Mouse (Mus musculus) heart, embryonic 14.5 days (tissue): ENCODE results near the gene Zfyve26. TPM values are rescaled to one million over a fixed set of nuclear protein-coding genes. Genes with fewer than 3 reads are reported as not detected.
A peak's percentile ranks its signal among the peaks of the same experiment; 100 is the strongest.

Experiments used
- ATAC-seq: fragments of 200-750 bp; cut with Nextera tagmentation; 2 replicates; pipeline ENCODE4 v1.8.0; 2017; ENCODE audit warnings: low read depth, moderate TSS enrichment; ENCODE audit not compliant: insufficient number of reproducible peaks, insufficient read depth, low FRiP score
- H3K27ac ChIP-seq, 2 experiments: fragments of 200-500 bp in 1 of 2; fragments of 300-500 bp in 1 of 2; sonication (generic) in 1 of 2; replicated peaks in 1 of 2; 2 replicates each; pipeline ENCODE4 v1.5.1; 2012 to 2014; ENCODE audit warnings: low read depth in 2 of 2, low read length in 2 of 2, control low read depth in 1 of 2, mild to moderate bottlenecking in 1 of 2, mixed read lengths in 1 of 2; ENCODE audit not compliant: control insufficient read depth in 1 of 2, insufficient read depth in 1 of 2
- H3K27me3 ChIP-seq: fragments of 300-500 bp; sonication (generic); 2 replicates; pipeline ENCODE4 v1.6.1; 2014; ENCODE audit warnings: mild to moderate bottlenecking, low read length, control low read depth; ENCODE audit not compliant: control insufficient read depth, insufficient read depth
- H3K36me3 ChIP-seq: fragments of 300-500 bp; sonication (generic); 2 replicates; pipeline ENCODE4 v1.6.1; 2014; ENCODE audit warnings: mild to moderate bottlenecking, control low read depth, low read length, mixed read lengths; ENCODE audit not compliant: control insufficient read depth, insufficient read depth
- H3K4me1 ChIP-seq, 2 experiments: fragments of 200-500 bp in 1 of 2; fragments of 300-500 bp in 1 of 2; sonication (generic) in 1 of 2; 2 replicates each; pipeline ENCODE4 v1.6.1; 2012 to 2014; ENCODE audit warnings: low read length in 2 of 2, control low read depth in 1 of 2, mixed read lengths in 1 of 2; ENCODE audit not compliant: control insufficient read depth in 2 of 2, insufficient read depth in 2 of 2
- H3K4me2 ChIP-seq: fragments of 300-500 bp; sonication (generic); 2 replicates; pipeline ENCODE4 v1.6.1; 2014; ENCODE audit warnings: mild to moderate bottlenecking, low read length
- H3K4me3 ChIP-seq, 2 experiments: fragments of 200-500 bp in 1 of 2; fragments of 300-500 bp in 1 of 2; sonication (generic) in 1 of 2; 2 replicates each; pipeline ENCODE4 v1.5.1; 2012 to 2014; ENCODE audit warnings: low read length in 2 of 2, mild to moderate bottlenecking in 2 of 2, control low read depth in 1 of 2, low read depth in 1 of 2, moderate library complexity in 1 of 2; ENCODE audit not compliant: control insufficient read depth in 1 of 2, insufficient read depth in 1 of 2
- H3K9ac ChIP-seq: fragments of 300-500 bp; sonication (generic); 2 replicates; pipeline ENCODE4 v1.6.1; 2014; ENCODE audit warnings: mild to moderate bottlenecking, low read length
- H3K9me3 ChIP-seq: fragments of 300-500 bp; sonication (generic); 2 replicates; pipeline ENCODE4 v1.6.1; 2016; ENCODE audit warnings: low read length, control low read depth; ENCODE audit not compliant: control insufficient read depth
- WGBS: fragments of 180-500 bp; shearing (Covaris S2); extraction: QIAGEN DNeasy Blood & Tissue Kit; methylation state at CpG from one replicate; pipeline ENCODE4 v1.1.7; 2014; 5-methylcytosine and 5-hydroxymethylcytosine counted together
- polyA plus RNA-seq: library from polyadenylated mRNA; unstranded; fragments of >200 nt; fragmentation: Nextera tagmentation; extraction: Ambion mirVana; gene quantifications from 2 replicates; pipeline ENCODE4 v1.2.1, GENCODE M21; 2014

The Zfyve26 gene
- polyA plus RNA-seq, result 11.1 and 11.2 TPM in 2 replicates

DNA sequence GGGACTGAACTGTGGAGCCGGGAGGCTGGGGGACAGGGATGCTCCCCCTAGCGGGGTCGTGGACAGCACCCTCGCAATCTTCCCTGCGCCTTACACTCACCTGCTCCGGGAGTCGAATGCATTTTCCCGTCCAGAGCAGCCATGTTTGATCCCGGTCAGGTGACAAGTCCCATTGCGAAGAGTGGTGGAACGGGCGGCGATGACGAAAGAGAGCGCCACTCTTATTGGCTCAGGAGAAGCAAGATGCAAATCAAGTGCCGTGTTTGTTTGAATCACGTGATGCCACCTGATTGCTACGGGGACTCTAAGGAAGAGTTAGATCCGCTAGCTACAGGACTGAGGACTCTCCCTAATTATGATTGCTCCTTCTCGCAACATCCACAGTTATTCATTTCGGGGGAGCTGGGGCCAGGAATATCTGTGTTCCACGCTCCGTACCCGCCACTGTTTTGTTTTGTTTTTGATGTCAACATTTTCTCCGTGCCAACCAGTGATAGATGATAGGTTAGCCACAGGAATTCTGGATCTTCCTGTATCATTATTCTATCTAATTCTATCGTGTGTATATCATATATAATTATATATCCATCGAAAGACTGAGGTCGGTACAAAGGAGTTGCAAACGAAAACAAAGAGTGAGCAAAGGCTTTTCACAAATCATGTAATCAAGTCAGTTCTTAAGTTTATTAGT lies at the start of gene Zfyve26:
Gene Zfyve26, minus strand, starts transcription at position 179 of the 691 bp plus-strand sequence.
- under 1% methylated on average over 29 of the region's 29 CpGs for WGBS
- no peaks in the 10 kb centered on the region for H3K27me3 ChIP-seq
- peaks cover 20% of the 10 kb centered on the region for H3K36me3 ChIP-seq
- H3K9me3 ChIP-seq, result no peaks in the 10 kb centered on the region
- ATAC-seq, result peak; percentile 92
- peak within 1 kb of the TSS; percentile 57 to 97 for H3K4me3 ChIP-seq
- peak within 1 kb of the TSS; percentile 56 to 84 for H3K27ac ChIP-seq
- peak within 1 kb of the TSS; percentile 92 for H3K4me2 ChIP-seq
- peak within 1 kb of the TSS; percentile 71 for H3K9ac ChIP-seq
- peaks cover 0 to 19% of the 10 kb centered on the region in 2 experiments; a peak in 2 of 4 replicates for H3K4me1 ChIP-seq

DNA sequence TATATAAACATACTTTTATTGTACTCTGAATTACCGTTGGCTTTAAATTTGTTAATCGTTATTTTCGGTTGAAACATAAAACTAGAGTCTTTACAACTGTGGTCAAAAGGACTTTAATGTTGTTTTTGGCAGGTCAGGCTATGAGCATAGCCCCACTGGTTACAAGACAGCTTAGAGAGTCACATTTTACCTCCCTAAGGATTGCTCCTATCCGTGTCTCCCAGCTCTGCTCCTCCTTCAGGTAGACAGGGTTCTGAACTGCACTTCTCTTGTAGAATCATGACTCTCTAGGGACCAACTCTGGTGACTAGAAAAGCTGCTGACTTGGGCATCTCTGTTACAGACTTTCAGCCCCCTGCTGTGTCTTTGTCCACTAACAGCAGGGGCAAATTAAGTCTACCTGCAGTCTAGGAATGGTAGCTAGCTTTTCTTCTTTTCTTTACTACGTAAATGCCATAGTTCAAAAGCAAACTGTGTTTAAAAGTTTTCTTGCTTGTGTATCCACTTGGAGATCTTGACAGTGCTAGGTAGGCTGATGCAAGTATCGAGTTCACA lies 45.3 kb upstream of the Zfyve26 start:
- H3K4me2 ChIP-seq, result no peak overlapping the region
- H3K27ac ChIP-seq, result no peak overlapping the region
- WGBS, result 79% methylated on average over 6 of the region's 6 CpGs
- H3K4me1 ChIP-seq, result no peaks in the 10 kb centered on the region
- H3K27me3 ChIP-seq, result no peaks in the 10 kb centered on the region
- H3K9me3 ChIP-seq, result no peaks in the 10 kb centered on the region
- no peak for ATAC-seq
- no peaks in the 10 kb centered on the region for H3K36me3 ChIP-seq
- no peak overlapping the region for H3K4me3 ChIP-seq
- no peak overlapping the region for H3K9ac ChIP-seq

DNA sequence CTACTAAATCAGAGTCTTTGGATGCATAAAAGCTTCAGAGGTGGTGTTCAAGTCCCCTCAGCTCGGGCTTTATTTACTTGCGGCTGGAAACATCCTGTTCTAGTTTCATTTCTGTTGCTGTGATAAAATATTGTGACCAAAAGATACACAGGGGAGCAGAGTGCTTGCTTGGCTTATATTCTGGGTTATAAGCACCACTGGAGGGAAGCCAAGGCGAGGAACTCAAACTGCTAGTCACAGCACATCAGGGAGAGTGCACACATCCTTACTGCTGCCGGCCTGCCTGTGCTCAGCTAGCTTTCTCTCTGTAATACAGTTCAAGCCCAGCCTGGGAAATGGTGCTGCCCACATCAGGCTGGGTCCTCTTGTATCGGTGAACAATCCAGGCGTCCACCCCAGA lies 44.4 kb upstream of the Zfyve26 start:
- Histone ChIP-seq H3K27ac (no peak overlapping the region), H3K4me3 (no peak overlapping the region), H3K4me2 (no peak overlapping the region), H3K9me3 (no peaks in the 10 kb centered on the region), H3K36me3 (no peaks in the 10 kb centered on the region), H3K9ac (no peak overlapping the region), H3K27me3 (no peaks in the 10 kb centered on the region), H3K4me1 (no peaks in the 10 kb centered on the region)
- 85% methylated on average over 6 of the region's 6 CpGs for WGBS
- ATAC-seq, result no peak

DNA sequence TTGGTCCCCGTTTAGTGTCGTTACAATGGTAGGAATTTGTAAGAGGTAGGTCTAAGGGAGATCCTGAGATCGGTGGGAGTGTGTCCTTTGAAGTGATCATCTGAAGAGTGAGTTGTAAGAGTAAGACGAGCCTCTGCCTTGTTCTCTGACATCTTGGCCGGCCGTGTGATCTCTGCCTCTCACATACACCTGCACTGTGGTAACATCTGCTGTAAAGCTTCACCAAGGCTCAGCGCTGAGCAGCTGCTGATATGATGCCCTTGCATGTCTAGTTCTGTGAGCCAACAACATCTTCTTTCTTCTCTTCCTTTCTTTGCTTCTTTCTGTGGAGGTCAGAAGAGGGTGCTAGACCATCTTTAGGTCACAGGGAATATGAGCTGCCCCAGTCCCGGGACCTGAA lies 42.7 kb upstream of the Zfyve26 start:
- no peak for ATAC-seq
- H3K9ac ChIP-seq, result no peak overlapping the region
- 81% methylated on average over 8 of the region's 8 CpGs for WGBS

DNA sequence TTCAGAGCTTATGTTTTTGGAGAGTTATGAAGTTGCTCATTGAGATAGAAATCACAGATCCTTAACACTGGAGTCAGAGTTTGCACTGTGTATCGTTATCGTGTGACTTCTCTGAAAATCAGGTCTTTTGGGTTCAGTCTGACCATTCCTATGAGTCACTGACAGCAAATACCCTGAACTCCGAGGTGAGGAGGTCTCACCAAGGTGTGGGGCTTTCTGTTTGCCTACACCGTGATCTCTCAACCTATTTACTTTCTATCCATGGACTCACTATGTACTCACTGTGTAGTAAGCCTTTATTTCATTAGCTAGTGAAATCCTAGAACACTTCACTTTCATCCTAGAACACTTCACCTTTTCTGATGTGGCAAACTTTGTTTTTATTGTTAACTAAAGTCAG lies 35.6 kb upstream of the Zfyve26 start:
- WGBS, result 86% methylated on average over 4 of the region's 4 CpGs
- Histone ChIP-seq H3K4me3 (no peak overlapping the region), H3K9ac (no peak overlapping the region), H3K9me3 (peaks cover 8% of the 10 kb centered on the region; the same call in 1 of the 2 replicates), H3K4me2 (no peak overlapping the region), H3K4me1 (no peaks in the 10 kb centered on the region), H3K36me3 (peaks cover 7% of the 10 kb centered on the region), H3K27ac (no peak overlapping the region), H3K27me3 (no peaks in the 10 kb centered on the region)
- ATAC-seq, result no peak

More for the DNA sequence above, 42.7 kb upstream of the Zfyve26 start:
- Histone ChIP-seq H3K27me3 (no peaks in the 10 kb centered on the region), H3K36me3 (peaks cover 7% of the 10 kb centered on the region), H3K27ac (no peak overlapping the region), H3K4me3 (no peak overlapping the region), H3K9me3 (peaks cover 8% of the 10 kb centered on the region; the same call in 1 of the 2 replicates), H3K4me2 (no peak overlapping the region), H3K4me1 (no peaks in the 10 kb centered on the region)

DNA sequence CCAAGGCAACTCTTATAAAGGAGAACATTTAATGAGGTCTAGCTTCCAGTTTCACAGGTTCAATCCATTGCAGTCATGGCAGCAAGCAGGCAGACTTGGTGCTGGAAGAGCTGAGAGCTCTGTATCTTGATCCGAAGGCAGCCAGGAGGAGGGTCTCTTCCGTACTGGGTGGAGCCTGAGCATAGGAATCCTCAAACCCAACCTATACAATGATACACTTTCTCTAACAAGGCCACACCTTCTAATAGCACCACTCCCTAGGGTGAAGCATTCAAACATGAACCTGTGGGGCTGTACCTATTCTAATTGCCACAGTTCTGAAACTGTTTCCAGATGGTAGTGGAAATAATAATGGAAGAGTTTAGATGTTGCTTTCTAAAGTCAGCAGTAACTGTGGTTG lies 34.5 kb upstream of the Zfyve26 start:
- ATAC-seq, result no peak
- no peaks in the 10 kb centered on the region for H3K27me3 ChIP-seq

DNA sequence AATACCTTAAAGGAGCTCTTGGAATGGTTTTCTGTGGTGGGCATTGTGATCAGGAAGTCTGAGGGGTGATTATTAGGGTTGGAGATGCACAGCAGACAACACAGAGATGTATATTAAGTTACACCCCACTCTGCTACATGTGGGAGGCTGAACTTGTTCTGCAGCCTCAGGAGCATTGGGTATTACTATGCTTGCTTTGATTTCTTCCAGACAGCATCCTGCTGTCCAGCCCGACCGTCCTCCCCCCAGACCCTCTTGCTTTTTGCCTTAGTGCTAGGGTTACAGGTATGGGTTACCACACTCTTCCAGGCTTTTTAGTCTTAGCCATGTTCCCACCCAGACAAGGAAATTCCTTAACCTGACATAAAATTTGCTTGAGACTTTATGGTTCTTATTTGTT lies 31.8 kb upstream of the Zfyve26 start:
- Histone ChIP-seq H3K4me1 (no peaks in the 10 kb centered on the region), H3K9ac (no peak overlapping the region), H3K27me3 (no peaks in the 10 kb centered on the region), H3K9me3 (no peaks in the 10 kb centered on the region), H3K36me3 (no peaks in the 10 kb centered on the region), H3K4me3 (no peak overlapping the region), H3K27ac (no peak overlapping the region), H3K4me2 (no peak overlapping the region)
- WGBS, result 80% methylated on average over 2 of the region's 2 CpGs
- no peak for ATAC-seq

More for the DNA sequence above, 34.5 kb upstream of the Zfyve26 start:
- Histone ChIP-seq H3K4me3 (no peak overlapping the region), H3K27ac (no peak overlapping the region), H3K9ac (no peak overlapping the region), H3K36me3 (peaks cover 7% of the 10 kb centered on the region), H3K4me1 (no peaks in the 10 kb centered on the region), H3K4me2 (no peak overlapping the region), H3K9me3 (peaks cover 8% of the 10 kb centered on the region; the same call in 1 of the 2 replicates)
- WGBS, result 63% methylated on average over 2 of the region's 2 CpGs
